Mouse (Mus musculus) forebrain, embryonic 14.5 days (tissue): ENCODE results near the gene Tasp1. TPM values are rescaled to one million over a fixed set of nuclear protein-coding genes. Genes with fewer than 3 reads are reported as not detected.

ENCODE experiments used
- ATAC-seq: fragments of 200-750 bp; cut with Nextera tagmentation; 2 replicates; pipeline ENCODE4 v1.8.0; 2017; ENCODE audit warnings: mild to moderate bottlenecking, moderate library complexity
- DNase-seq: peaks from one replicate; pipeline ENCODE4 v3.0.0-alpha.2; 2015; ENCODE audit warnings: low spot score
- H3K27ac ChIP-seq: fragments of 300-500 bp; sonication (generic); 2 replicates; pipeline ENCODE4 v1.5.1; 2014; ENCODE audit warnings: low read depth, mild to moderate bottlenecking, control low read depth, low read length, moderate library complexity
- H3K27me3 ChIP-seq: fragments of 300-500 bp; sonication (generic); replicated peaks from 2 replicates; pipeline ENCODE4 v1.6.1; 2014; ENCODE audit warnings: low read length, control low read depth, mixed read lengths; ENCODE audit not compliant: control insufficient read depth, insufficient read depth
- H3K36me3 ChIP-seq: fragments of 300-500 bp; sonication (generic); 2 replicates; pipeline ENCODE4 v1.6.1; 2014; ENCODE audit warnings: low read length, control low read depth; ENCODE audit not compliant: control insufficient read depth, insufficient read depth
- H3K4me1 ChIP-seq: fragments of 300-500 bp; sonication (generic); 2 replicates; pipeline ENCODE4 v1.6.1; 2014; ENCODE audit warnings: antibody characterized with exemption, low read length, control low read depth; ENCODE audit not compliant: control insufficient read depth, insufficient read depth
- H3K4me2 ChIP-seq: fragments of 300-500 bp; sonication (generic); 2 replicates; pipeline ENCODE4 v1.6.1; 2014; ENCODE audit warnings: mild to moderate bottlenecking, control low read depth, low read length
- H3K4me3 ChIP-seq: fragments of 300-500 bp; sonication (generic); 2 replicates; pipeline ENCODE4 v1.5.1; 2014; ENCODE audit warnings: low read depth, low read length, control low read depth
- H3K9ac ChIP-seq: fragments of 300-500 bp; sonication (generic); 2 replicates; pipeline ENCODE4 v1.6.1; 2014; ENCODE audit warnings: mild to moderate bottlenecking, low read length, control low read depth, moderate library complexity
- H3K9me3 ChIP-seq: fragments of 300-500 bp; sonication (generic); replicated peaks from 2 replicates; pipeline ENCODE4 v1.6.1; 2016; ENCODE audit warnings: low read length, control low read depth, mixed read lengths; ENCODE audit not compliant: control insufficient read depth
- WGBS: fragments of 180-500 bp; shearing (Covaris S2); extraction: QIAGEN DNeasy Blood & Tissue Kit; methylation state at CpG from one replicate; pipeline ENCODE4 v1.1.7; 2014; 5-methylcytosine and 5-hydroxymethylcytosine counted together
- polyA plus RNA-seq: library from polyadenylated mRNA; unstranded; fragments of >200 nt; fragmentation: Nextera tagmentation; extraction: Ambion mirVana; gene quantifications from 2 replicates; pipeline ENCODE4 v1.2.1, GENCODE M21; 2014

Gene Tasp1
- polyA plus RNA-seq, 1 experiment from 2014 or later = 18.9 TPM

- ATAC-seq (no peak), DNase-seq (no peak)
- Histone ChIP-seq H3K4me2 (no peak overlapping the region), H3K9ac (no peak overlapping the region), H3K9me3 (no peaks in the 10 kb centered on the region), H3K27ac (no peak overlapping the region), H3K4me3 (no peak overlapping the region), H3K36me3 (no peaks in the 10 kb centered on the region), H3K4me1 (no peaks in the 10 kb centered on the region), H3K27me3 (no peaks in the 10 kb centered on the region)
- 73% methylated on average over 1 of the region's 1 CpGs for WGBS
These were observed 282.1 kb downstream of the Tasp1 start for GRCm38 (mm10) chr2:139784465-139784864.

Other genes with a start within 250 kb of the Tasp1 start
- gene Gm17374, start 85.2 kb upstream of the Tasp1 start, polyA plus RNA-seq = not detected in 2 replicates
- 10.2 and 13.1 TPM in 2 replicates for gene Esf1, start 103.8 kb upstream of the Tasp1 start, polyA plus RNA-seq
- 41.5 and 47.2 TPM in 2 replicates for gene Ndufaf5, start 103.8 kb upstream of the Tasp1 start, polyA plus RNA-seq